Mouse (Mus musculus) heart, embryonic 13.5 days (tissue): Measurements from ENCODE around the gene Utp14a. TPM values are rescaled to one million over a fixed set of nuclear protein-coding genes. Genes with fewer than 3 reads are reported as not detected.
A peak's percentile ranks its signal among the peaks of the same experiment; 100 is the strongest.
"Not testable (repeated sequence)": the region's sequence is repeated elsewhere in the genome, so short reads cannot be mapped to it uniquely, and the experiment has no call there.

Experiments
- ATAC-seq: fragments of 200-750 bp; cut with Nextera tagmentation; 2 replicates; pipeline ENCODE4 v1.8.0; 2017; ENCODE audit warnings: moderate TSS enrichment; ENCODE audit not compliant: insufficient number of reproducible peaks, low FRiP score, low TSS enrichment; ENCODE audit errors: extremely low read depth
- H3K27ac ChIP-seq: fragments of 300-500 bp; sonication (generic); replicated peaks from 2 replicates; pipeline ENCODE4 v1.5.1; 2015; ENCODE audit warnings: moderate library complexity, mild to moderate bottlenecking, inconsistent platforms
- H3K27me3 ChIP-seq: fragments of 300-500 bp; sonication (generic); replicated peaks from 2 replicates; pipeline ENCODE4 v1.6.1; 2015; ENCODE audit warnings: mild to moderate bottlenecking, inconsistent platforms
- H3K36me3 ChIP-seq: fragments of 300-500 bp; sonication (generic); 2 replicates; pipeline ENCODE4 v1.6.1; 2015; ENCODE audit warnings: mild to moderate bottlenecking, inconsistent platforms
- H3K4me1 ChIP-seq: fragments of 300-500 bp; sonication (generic); 2 replicates; pipeline ENCODE4 v1.6.1; 2015; ENCODE audit warnings: inconsistent platforms
- H3K4me2 ChIP-seq: fragments of 300-500 bp; sonication (generic); 2 replicates; pipeline ENCODE4 v1.6.1; 2015; ENCODE audit warnings: inconsistent platforms, mild to moderate bottlenecking, moderate library complexity
- H3K4me3 ChIP-seq: fragments of 300-500 bp; sonication (generic); 2 replicates; pipeline ENCODE4 v1.5.1; 2015; ENCODE audit warnings: moderate library complexity, mild to moderate bottlenecking, inconsistent platforms
- H3K9ac ChIP-seq: fragments of 300-500 bp; sonication (generic); 2 replicates; pipeline ENCODE4 v1.6.1; 2015; ENCODE audit warnings: inconsistent platforms, mild to moderate bottlenecking, moderate library complexity
- H3K9me3 ChIP-seq: fragments of 300-500 bp; sonication (generic); 2 replicates; pipeline ENCODE4 v1.6.1; 2016; ENCODE audit warnings: inconsistent platforms
- WGBS: fragments of 180-500 bp; shearing (Covaris S2); methylation state at CpG from one replicate; pipeline ENCODE4 v1.1.7; 2015; ENCODE audit warnings: mixed read lengths; 5-methylcytosine and 5-hydroxymethylcytosine counted together
- polyA plus RNA-seq: library from polyadenylated mRNA; unstranded; fragments of >200 nt; fragmentation: Nextera tagmentation; extraction: Ambion mirVana; gene quantifications from 2 replicates; pipeline ENCODE4 v1.2.1, GENCODE M21; 2015

Gene Utp14a
- 9.7 and 9.8 TPM in 2 replicates for polyA plus RNA-seq

GRCm38 (mm10) chrX:48256468-48257007 lies at the start of gene Utp14a:
Gene Utp14a (plus strand): TSS chrX:48256862.
- H3K27ac ChIP-seq = peak within 1 kb of the TSS; percentile 84
- no peaks in the 10 kb centered on the region for H3K9me3 ChIP-seq
- H3K4me3 ChIP-seq = peak within 1 kb of the TSS; percentile 64
- H3K9ac ChIP-seq = peak within 1 kb of the TSS; percentile 77
- 0 out of 2 replicates have a peak, but pooled peaks cover 2% of the 10 kb centered on the region for H3K27me3 ChIP-seq
- peaks cover 7% of the 10 kb centered on the region; the same call in 1 of the 2 replicates for H3K4me1 ChIP-seq
- ATAC-seq = peak; percentile 93
- peaks cover 18% of the 10 kb centered on the region for H3K36me3 ChIP-seq
- H3K4me2 ChIP-seq = peak within 1 kb of the TSS; percentile 72
- whole genome bisulfite sequencing = 8% methylated on average over 33 of the region's 33 CpGs

DNA sequence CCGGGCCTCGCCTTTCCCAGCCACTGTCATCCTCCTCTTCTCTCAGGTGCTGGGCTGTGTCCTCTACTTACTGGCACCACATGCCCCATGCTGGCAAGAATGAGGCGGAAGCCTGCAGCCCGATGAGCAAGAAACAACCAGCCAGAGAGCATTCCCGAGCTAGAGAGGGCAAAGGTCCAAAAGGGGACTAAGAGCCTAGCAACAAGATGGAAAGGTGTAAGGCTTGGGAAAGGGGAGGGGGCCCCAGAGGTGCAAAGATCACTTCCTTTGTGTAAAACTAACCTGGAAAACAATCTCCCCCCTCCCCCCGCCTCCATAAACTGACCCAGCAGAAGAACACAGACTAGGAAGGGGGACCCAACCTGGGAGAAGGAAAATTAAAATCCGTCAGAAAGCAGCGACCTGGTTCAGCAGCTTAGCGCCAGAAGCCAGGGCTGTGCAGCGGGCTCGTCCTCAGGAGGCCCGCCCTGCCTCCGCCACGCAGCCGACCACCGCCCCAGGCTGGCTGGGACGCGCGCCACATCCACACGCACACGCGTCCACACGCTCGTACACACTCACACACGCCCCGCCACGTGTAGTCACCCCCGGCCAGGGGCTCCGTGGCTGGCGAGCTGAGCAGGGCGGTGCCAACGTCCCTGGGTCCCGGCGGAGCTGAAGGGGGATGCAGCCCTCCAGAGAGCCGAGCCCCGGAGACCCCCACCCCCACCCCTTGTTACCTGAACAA lies 48.7 kb upstream of the Utp14a start:
- Histone ChIP-seq H3K9ac (peak overlapping the region; percentile 83), H3K4me2 (peak overlapping the region; percentile 71), H3K27me3 (peaks cover 8% of the 10 kb centered on the region), H3K4me1 (peaks cover 5% of the 10 kb centered on the region; the same call in 1 of the 2 replicates), H3K9me3 (no peaks in the 10 kb centered on the region), H3K36me3 (no peaks in the 10 kb centered on the region), H3K27ac (0 out of 2 replicates have a peak overlapping the region, but pooled peaks have one; percentile 20), H3K4me3 (peak overlapping the region; percentile 72)
- WGBS = 11% methylated on average over 31 of the region's 36 CpGs
- peak; percentile 64; the same call in 1 of the 2 replicates for ATAC-seq

- H3K27me3 ChIP-seq = peaks cover 8% of the 10 kb centered on the region
- 0 out of 2 replicates have a peak within 1 kb of the TSS, but pooled peaks have one; percentile 24 for H3K27ac ChIP-seq
- H3K9me3 ChIP-seq = no peaks in the 10 kb centered on the region
- 9% methylated on average over 31 of the region's 34 CpGs for WGBS
- H3K4me2 ChIP-seq = peak within 1 kb of the TSS; percentile 71
- peak within 1 kb of the TSS; percentile 72 for H3K4me3 ChIP-seq
- ATAC-seq = peak; percentile 91
- H3K9ac ChIP-seq = peak within 1 kb of the TSS; percentile 83
- peaks cover 5% of the 10 kb centered on the region; the same call in 1 of the 2 replicates for H3K4me1 ChIP-seq
- H3K36me3 ChIP-seq = no peaks in the 10 kb centered on the region
These were observed 48.0 kb upstream of the Utp14a start, which contains the start of gene Zdhhc9 for GRCm38 (mm10) chrX:48208519-48209185. Gene Zdhhc9 (minus strand): TSS chrX:48208878.

GRCm38 (mm10) chrX:48209746-48210145 lies 46.9 kb upstream of the Utp14a start:
- not testable (repeated sequence) for H3K27me3 ChIP-seq, H3K4me2 ChIP-seq, H3K4me3 ChIP-seq, H3K4me1 ChIP-seq, H3K9me3 ChIP-seq, H3K27ac ChIP-seq, H3K9ac ChIP-seq, ATAC-seq, H3K36me3 ChIP-seq
- WGBS = 94% methylated on average over 2 of the region's 4 CpGs

DNA sequence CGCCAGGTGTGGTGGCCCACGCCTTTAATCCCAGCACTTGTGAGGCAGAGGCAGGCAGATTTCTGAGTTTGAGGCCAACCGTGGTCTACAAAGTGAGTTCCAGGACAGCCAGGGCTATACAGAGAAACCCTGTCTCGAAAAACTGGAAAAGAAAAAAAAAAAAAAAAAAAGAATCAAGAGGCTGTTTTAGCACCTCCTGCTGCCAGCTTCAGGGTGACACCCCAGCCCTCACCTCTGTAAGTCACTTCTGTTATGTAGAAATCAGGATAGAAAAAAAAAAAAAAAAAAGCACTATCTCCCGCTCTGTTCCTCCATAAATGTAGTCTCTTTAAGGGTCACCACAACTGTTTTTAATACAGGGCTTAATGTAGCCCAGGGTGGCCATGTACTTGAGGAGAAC lies 37.2 kb upstream of the Utp14a start:
- no peak overlapping the region for H3K27ac ChIP-seq
- H3K9me3 ChIP-seq = no peaks in the 10 kb centered on the region
- no peak overlapping the region for H3K4me2 ChIP-seq
- no peak for ATAC-seq
- H3K4me1 ChIP-seq = no peaks in the 10 kb centered on the region
- WGBS = 67% methylated on average over 5 of the region's 5 CpGs
- H3K9ac ChIP-seq = no peak overlapping the region
- peaks cover 9% of the 10 kb centered on the region for H3K27me3 ChIP-seq
- H3K4me3 ChIP-seq = no peak overlapping the region
- no peaks in the 10 kb centered on the region for H3K36me3 ChIP-seq

DNA sequence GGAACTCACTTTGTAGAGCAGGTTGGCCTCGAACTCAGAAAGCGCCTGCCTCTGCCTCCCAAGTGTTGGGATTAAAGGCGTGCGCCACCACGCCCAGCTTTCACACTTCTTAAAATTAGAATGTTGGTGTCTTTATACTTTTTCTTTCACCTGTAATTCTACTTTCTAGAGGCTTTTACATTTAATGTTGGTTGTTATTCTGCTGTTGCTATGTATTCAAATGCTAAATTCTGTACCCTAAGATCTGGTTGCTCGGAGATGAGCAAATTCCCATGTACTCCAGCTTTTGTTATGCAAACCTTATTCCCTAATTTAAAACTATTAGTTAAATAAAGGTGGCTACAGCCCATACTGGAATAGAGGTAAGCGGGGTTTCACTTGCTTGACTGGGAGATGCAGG lies 34.0 kb upstream of the Utp14a start:
- 81% methylated on average over 7 of the region's 7 CpGs for WGBS
- no peak overlapping the region for H3K4me2 ChIP-seq
- H3K9me3 ChIP-seq = no peaks in the 10 kb centered on the region
- H3K9ac ChIP-seq = no peak overlapping the region
- no peaks in the 10 kb centered on the region for H3K4me1 ChIP-seq
- peaks cover 9% of the 10 kb centered on the region for H3K27me3 ChIP-seq
- no peaks in the 10 kb centered on the region for H3K36me3 ChIP-seq
- no peak for ATAC-seq
- no peak overlapping the region for H3K4me3 ChIP-seq
- no peak overlapping the region for H3K27ac ChIP-seq

- Histone ChIP-seq H3K27ac (no peak overlapping the region), H3K27me3 (peaks cover 5% of the 10 kb centered on the region), H3K36me3 (no peaks in the 10 kb centered on the region), H3K9me3 (no peaks in the 10 kb centered on the region), H3K4me1 (no peaks in the 10 kb centered on the region), H3K9ac (no peak overlapping the region), H3K4me2 (no peak overlapping the region), H3K4me3 (no peak overlapping the region)
- ATAC-seq = no peak
- WGBS = 72% methylated on average over 7 of the region's 7 CpGs
These were observed 30.4 kb upstream of the Utp14a start for GRCm38 (mm10) chrX:48226225-48226624.

DNA sequence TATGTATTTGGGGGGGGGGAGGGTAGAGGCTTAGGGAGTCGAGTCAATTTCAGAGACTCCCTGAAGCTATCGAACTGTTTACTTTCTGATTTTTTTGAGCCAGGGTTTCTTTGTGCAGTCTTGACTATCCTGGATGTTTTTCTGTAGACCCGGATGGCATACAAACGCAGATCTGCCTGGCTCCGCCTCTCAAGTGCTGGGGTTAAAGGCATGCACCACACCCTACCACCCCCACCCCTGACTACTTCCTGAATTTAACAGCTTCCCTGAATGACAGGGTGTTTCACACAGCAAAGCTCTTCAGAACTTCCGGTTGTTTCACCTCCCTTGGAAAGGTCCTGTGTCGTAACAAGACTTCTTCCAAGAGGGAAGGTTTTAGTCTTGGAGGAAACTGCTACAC lies 22.2 kb upstream of the Utp14a start:
- WGBS = 49% methylated on average over 7 of the region's 7 CpGs

DNA sequence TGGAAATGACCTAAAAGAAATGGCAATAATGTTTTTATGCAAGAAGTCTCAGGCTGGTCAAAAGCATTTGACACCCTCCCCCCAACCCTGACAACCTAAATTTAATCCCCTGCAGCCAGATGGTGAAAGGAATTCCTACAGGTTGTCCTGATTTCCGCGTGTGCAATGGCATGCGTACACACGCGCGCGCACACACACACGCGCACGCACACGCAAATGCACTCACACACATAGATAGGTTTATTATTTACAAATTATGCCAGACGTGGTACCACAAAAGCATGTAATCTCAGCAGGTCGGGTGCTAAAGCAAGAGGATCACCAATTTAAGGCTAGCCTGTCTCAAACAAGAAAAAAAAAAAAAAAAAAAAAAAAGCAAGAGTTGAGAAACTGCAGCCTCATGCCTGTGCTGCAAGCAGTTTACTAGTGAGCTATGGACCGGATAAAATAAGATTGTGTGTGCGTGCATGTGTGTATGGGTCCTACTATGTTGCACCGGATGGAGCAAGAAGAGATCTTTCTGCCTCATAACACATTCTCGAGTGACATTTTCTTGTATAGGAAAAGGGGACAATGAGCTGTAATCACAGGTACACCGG lies 733 bp upstream of the Utp14a start:
- Histone ChIP-seq H3K36me3 (peaks cover 16% of the 10 kb centered on the region), H3K9ac (peak overlapping the region; percentile 74), H3K27ac (peak overlapping the region; percentile 84), H3K9me3 (no peaks in the 10 kb centered on the region), H3K4me3 (peak overlapping the region; percentile 64), H3K27me3 (0 out of 2 replicates have a peak, but pooled peaks cover 2% of the 10 kb centered on the region), H3K4me1 (peaks cover 7% of the 10 kb centered on the region; the same call in 1 of the 2 replicates), H3K4me2 (peak overlapping the region; percentile 71)
- WGBS = 15% methylated on average over 18 of the region's 18 CpGs
- no peak for ATAC-seq

More for the DNA sequence above, 22.2 kb upstream of the Utp14a start:
- ATAC-seq = no peak
- Histone ChIP-seq H3K4me2 (no peak overlapping the region), H3K4me1 (no peaks in the 10 kb centered on the region), H3K36me3 (no peaks in the 10 kb centered on the region), H3K9me3 (no peaks in the 10 kb centered on the region), H3K27ac (no peak overlapping the region), H3K4me3 (no peak overlapping the region), H3K9ac (no peak overlapping the region), H3K27me3 (no peaks in the 10 kb centered on the region)

DNA sequence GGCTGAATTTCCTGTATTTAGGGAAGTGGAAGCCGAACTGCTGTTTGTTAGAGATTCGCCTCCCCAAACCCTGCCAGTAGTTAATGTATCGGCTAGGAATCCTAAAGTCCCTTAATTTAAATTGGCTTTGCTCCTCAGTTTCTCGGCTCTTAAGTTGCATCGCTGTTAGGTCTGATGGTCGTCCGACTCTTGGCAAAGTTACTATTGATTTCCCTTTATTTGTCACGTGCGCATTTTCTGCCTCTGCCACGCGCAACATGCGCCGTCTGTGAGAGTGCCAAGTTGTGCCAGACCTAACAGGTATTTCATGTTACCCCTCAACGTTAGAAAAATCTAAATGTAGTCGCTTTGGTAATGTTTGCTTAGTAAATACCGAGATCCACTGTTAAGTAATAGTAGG lies 349 bp downstream of the Utp14a start:
- Histone ChIP-seq H3K27ac (peak overlapping the region; percentile 39; the same call in 1 of the 2 replicates), H3K4me2 (peak overlapping the region; percentile 72), H3K27me3 (0 out of 2 replicates have a peak, but pooled peaks cover 2% of the 10 kb centered on the region), H3K4me1 (peaks cover 7% of the 10 kb centered on the region; the same call in 1 of the 2 replicates), H3K36me3 (peaks cover 23% of the 10 kb centered on the region), H3K9ac (peak overlapping the region; percentile 77), H3K4me3 (peak overlapping the region; percentile 64), H3K9me3 (no peaks in the 10 kb centered on the region)
- WGBS = 10% methylated on average over 16 of the region's 16 CpGs
- ATAC-seq = no peak

- no peak for ATAC-seq
- no peak overlapping the region for H3K27ac ChIP-seq
- no peaks in the 10 kb centered on the region for H3K4me1 ChIP-seq
- no peaks in the 10 kb centered on the region for H3K9me3 ChIP-seq
- H3K9ac ChIP-seq = no peak overlapping the region
- no peak overlapping the region for H3K4me2 ChIP-seq
- no peaks in the 10 kb centered on the region for H3K27me3 ChIP-seq
- peaks cover 34% of the 10 kb centered on the region for H3K36me3 ChIP-seq
- WGBS = 77% methylated on average over 4 of the region's 4 CpGs
- no peak overlapping the region for H3K4me3 ChIP-seq
These were observed 15.0 kb downstream of the Utp14a start for GRCm38 (mm10) chrX:48271671-48272070.
